Mouse (Mus musculus) ES-Bruce4 (cell line): ENCODE measurements around the gene Itm2a. TPM values are rescaled to one million over a fixed set of nuclear protein-coding genes. Genes with fewer than 3 reads are reported as not detected.

Source experiments
- H3K27ac ChIP-seq: 2 replicates; pipeline ENCODE4 v1.5.1; 2012; ENCODE audit warnings: low read length, inconsistent platforms; ENCODE audit not compliant: insufficient read depth
- H3K27me3 ChIP-seq: 2 replicates; pipeline ENCODE4 v1.6.1; 2012; ENCODE audit warnings: mild to moderate bottlenecking, low read length, inconsistent platforms; ENCODE audit not compliant: control insufficient read depth, poor library complexity, insufficient read depth, severe bottlenecking
- H3K36me3 ChIP-seq: 2 replicates; pipeline ENCODE4 v1.6.1; 2012; ENCODE audit warnings: inconsistent platforms, mild to moderate bottlenecking, low read length, moderate library complexity; ENCODE audit not compliant: control insufficient read depth, poor library complexity, insufficient read depth, severe bottlenecking
- H3K4me1 ChIP-seq: one replicate; pipeline ENCODE4 v1.8.1; 2011; ENCODE audit warnings: low read length; ENCODE audit not compliant: control insufficient read depth, insufficient read depth
- H3K4me3 ChIP-seq: 2 replicates; pipeline ENCODE4 v1.5.1; 2011; ENCODE audit warnings: low read depth, mild to moderate bottlenecking, low read length
- H3K9ac ChIP-seq: 2 replicates; pipeline ENCODE4 v1.6.1; 2012; ENCODE audit warnings: low read depth, mild to moderate bottlenecking, inconsistent platforms; ENCODE audit not compliant: poor library complexity, severe bottlenecking
- H3K9me3 ChIP-seq: replicated peaks from 2 replicates; pipeline ENCODE4 v1.6.1; 2012; ENCODE audit warnings: mild to moderate bottlenecking, low read length, inconsistent platforms; ENCODE audit not compliant: control insufficient read depth, poor library complexity, insufficient read depth, severe bottlenecking
- CTCF ChIP-seq: IDR thresholded peaks from one replicate; pipeline ENCODE4 v1.8.1; 2011; ENCODE audit warnings: low read depth, low read length
- EP300 ChIP-seq: IDR thresholded peaks from 2 replicates; pipeline ENCODE4 v1.6.1; 2011; ENCODE audit warnings: low read depth, low read length; ENCODE audit not compliant: insufficient read depth
- POLR2A ChIP-seq: IDR thresholded peaks from one replicate; pipeline ENCODE4 v1.8.1; 2011; ENCODE audit warnings: low read length; ENCODE audit not compliant: insufficient read depth
- polyA plus RNA-seq: library from polyadenylated mRNA; stranded (reverse); fragments of >200 nt; gene quantifications from 2 replicates; pipeline ENCODE4 v1.2.4, GENCODE M21; 2011; ENCODE audit warnings: low read depth; ENCODE audit not compliant: missing spikeins, insufficient read depth, insufficient read length

Gene Itm2a
- polyA plus RNA-seq, 1 experiment: 20.1 TPM

GRCm38 (mm10) chrX:107399087-107399486 is 4.1 kb downstream of the Itm2a start:
- H3K27ac ChIP-seq: no peak overlapping the region
- no peaks in the 10 kb centered on the region for H3K4me1 ChIP-seq
- no peaks in the 10 kb centered on the region for H3K9me3 ChIP-seq
- TF ChIP-seq EP300: no peak
- no peak for TF ChIP-seq POLR2A
- no peak for TF ChIP-seq CTCF
- no peaks in the 10 kb centered on the region for H3K36me3 ChIP-seq
- no peak overlapping the region for H3K4me3 ChIP-seq
- H3K9ac ChIP-seq: no peak overlapping the region
- H3K27me3 ChIP-seq: no peaks in the 10 kb centered on the region

GRCm38 (mm10) chrX:107393256-107393655 is 9.9 kb downstream of the Itm2a start:
- H3K4me1 ChIP-seq: no peaks in the 10 kb centered on the region
- no peaks in the 10 kb centered on the region for H3K36me3 ChIP-seq
- H3K27ac ChIP-seq: no peak overlapping the region
- no peaks in the 10 kb centered on the region for H3K27me3 ChIP-seq
- no peak overlapping the region for H3K9ac ChIP-seq
- H3K9me3 ChIP-seq: no peaks in the 10 kb centered on the region
- TF ChIP-seq CTCF (no peak), POLR2A (no peak), EP300 (no peak)
- no peak overlapping the region for H3K4me3 ChIP-seq

GRCm38 (mm10) chrX:107375329-107375728 is 27.8 kb downstream of the Itm2a start:
- H3K9ac ChIP-seq: no peak overlapping the region
- TF ChIP-seq EP300 (no peak), POLR2A (no peak), CTCF (no peak)
- H3K9me3 ChIP-seq: no peaks in the 10 kb centered on the region
- H3K4me1 ChIP-seq: no peaks in the 10 kb centered on the region
- no peak overlapping the region for H3K4me3 ChIP-seq
- H3K27ac ChIP-seq: no peak overlapping the region
- no peaks in the 10 kb centered on the region for H3K27me3 ChIP-seq
- no peaks in the 10 kb centered on the region for H3K36me3 ChIP-seq

Other genes with a start within 250 kb of the Itm2a start
- not detected in 2 replicates for gene Gpr174, start 147.5 kb downstream of the Itm2a start, polyA plus RNA-seq